Mouse (Mus musculus) heart, postnatal 0 days (tissue): Measurements from ENCODE around the gene Gm17482.

Experiments used
- CTCF ChIP-seq: IDR thresholded peaks from 2 replicates; pipeline ENCODE4 v1.5.1; 2016; ENCODE audit warnings: antibody characterized with exemption, control low read depth, low read depth
- EP300 ChIP-seq: IDR thresholded peaks from 2 replicates; pipeline ENCODE4 v1.6.1; 2016; ENCODE audit warnings: antibody characterized with exemption, low read depth

GRCm38 (mm10) chr6:115200753-115201152 is 26.4 kb upstream of the Gm17482 start:
- TF ChIP-seq CTCF (no peak), EP300 (no peak)
